Mouse (Mus musculus) MEL (cell line): ENCODE results near the gene Bglap.

ENCODE experiments used
- BHLHE40 ChIP-seq: IDR thresholded peaks from 2 replicates; pipeline ENCODE4 v1.6.1; 2012; ENCODE audit warnings: low read depth, mild to moderate bottlenecking, inconsistent platforms, low read length, improper control_type of control experiment, borderline replicate concordance
- CTCF ChIP-seq, 3 experiments: IDR thresholded peaks in 2 of 3; conservative IDR thresholded peaks in 1 of 3; 2 replicates each; pipeline ENCODE4 v1.5.1; 2011 to 2012; ENCODE audit warnings: low read length in 3 of 3, low read depth in 2 of 3, mild to moderate bottlenecking in 2 of 3, improper control_type of control experiment in 1 of 3, inconsistent platforms in 1 of 3, mixed read lengths in 1 of 3, moderate library complexity in 1 of 3; ENCODE audit not compliant: control insufficient read depth in 1 of 3, insufficient read depth in 1 of 3, poor library complexity in 1 of 3, severe bottlenecking in 1 of 3
- EP300 ChIP-seq, 2 experiments: IDR thresholded peaks; 2 replicates each; pipeline ENCODE4 v1.6.1; 2011; ENCODE audit warnings: improper control_type of control experiment in 2 of 2, low read length in 2 of 2, low read depth in 1 of 2, mild to moderate bottlenecking in 1 of 2
- ETS1 ChIP-seq: IDR thresholded peaks from 2 replicates; pipeline ENCODE4 v1.6.1; 2012; ENCODE audit warnings: low read depth, mild to moderate bottlenecking, inconsistent platforms, low read length, improper control_type of control experiment, moderate library complexity
- GABPA ChIP-seq: IDR thresholded peaks from 2 replicates; pipeline ENCODE4 v1.6.1; 2012; ENCODE audit warnings: low read depth, mild to moderate bottlenecking, inconsistent platforms, low read length, improper control_type of control experiment, moderate library complexity
- MAX ChIP-seq: IDR thresholded peaks from 2 replicates; pipeline ENCODE4 v1.6.1; 2011; ENCODE audit warnings: low read length, improper control_type of control experiment
- MYB ChIP-seq: IDR thresholded peaks from 2 replicates; pipeline ENCODE4 v1.6.1; 2011; ENCODE audit warnings: mild to moderate bottlenecking, low read depth, low read length, improper control_type of control experiment
- NELFE ChIP-seq: IDR thresholded peaks from 2 replicates; pipeline ENCODE4 v1.6.1; 2011; ENCODE audit warnings: low read depth, low read length, improper control_type of control experiment
- NRF1 ChIP-seq: IDR thresholded peaks from 2 replicates; pipeline ENCODE4 v1.6.1; 2014; ENCODE audit warnings: low read depth, mild to moderate bottlenecking, inconsistent platforms, low read length, improper control_type of control experiment, moderate library complexity; ENCODE audit not compliant: poor library complexity, insufficient read depth, severe bottlenecking
- POLR2A ChIP-seq, 2 experiments: IDR thresholded peaks; 2 replicates each; pipeline ENCODE4 v1.6.1; 2011 to 2012; ENCODE audit warnings: low read length in 2 of 2, mild to moderate bottlenecking in 2 of 2, control low read depth in 1 of 2, improper control_type of control experiment in 1 of 2, low read depth in 1 of 2, moderate library complexity in 1 of 2; ENCODE audit not compliant: control insufficient read depth in 1 of 2, insufficient read depth in 1 of 2, poor library complexity in 1 of 2
- TBP ChIP-seq: IDR thresholded peaks from 2 replicates; pipeline ENCODE4 v1.8.0; 2011; ENCODE audit warnings: low read depth, low read length, improper control_type of control experiment
- UBTF ChIP-seq: IDR thresholded peaks from 2 replicates; pipeline ENCODE4 v1.6.1; 2012; ENCODE audit warnings: low read depth, mild to moderate bottlenecking, inconsistent platforms, low read length, improper control_type of control experiment, moderate library complexity, borderline replicate concordance; ENCODE audit not compliant: insufficient read depth
- ZKSCAN1 ChIP-seq: IDR thresholded peaks from 2 replicates; pipeline ENCODE4 v1.6.1; 2012; ENCODE audit warnings: low read depth, mild to moderate bottlenecking, inconsistent platforms, low read length, improper control_type of control experiment, moderate library complexity
- ZNF384 ChIP-seq: IDR thresholded peaks from 2 replicates; pipeline ENCODE4 v1.6.1; 2012; ENCODE audit warnings: low read depth, mild to moderate bottlenecking, inconsistent platforms, low read length, improper control_type of control experiment

GRCm38 (mm10) chr3:88408953-88409352, 24.7 kb upstream of the Bglap start:
- TF ChIP-seq NELFE = no peak
- no peak for TF ChIP-seq POLR2A (IDR thresholded peaks at IDR 0.05; ENCODE audit: control insufficient read depth in 1 of 2, insufficient read depth in 1 of 2, low read depth in 1 of 2, low read length in 2 of 2, poor library complexity in 1 of 2)
- no peak for TF ChIP-seq EP300 (IDR thresholded peaks at IDR 0.05; ENCODE audit: low read depth in 1 of 2, low read length in 2 of 2)
- no peak for TF ChIP-seq CTCF (IDR thresholded peaks at IDR 0.05 in 2 of 3, conservative IDR thresholded peaks at IDR 0.05 in 1 of 3; ENCODE audit: control insufficient read depth in 1 of 3, insufficient read depth in 1 of 3, low read depth in 2 of 3, low read length in 3 of 3, poor library complexity in 1 of 3, severe bottlenecking in 1 of 3)
- TF ChIP-seq NRF1 = no peak
- TF ChIP-seq MAX = no peak
- no peak for TF ChIP-seq UBTF
- TF ChIP-seq TBP = no peak
- no peak for TF ChIP-seq ZNF384
- TF ChIP-seq ZKSCAN1 = no peak
- TF ChIP-seq ETS1 = no peak
- no peak for TF ChIP-seq GABPA
- TF ChIP-seq BHLHE40 = no peak
- no peak for TF ChIP-seq MYB
